Mouse (Mus musculus): ENCODE results near the gene Lysmd4. TPM values are rescaled to one million over a fixed set of nuclear protein-coding genes. Genes with fewer than 3 reads are reported as not detected.
A peak's percentile ranks its signal among the peaks of the same experiment; 100 is the strongest.

The Lysmd4 gene
- total RNA-seq, 2 experiments from 2014 or later = 2.7 to 4.8 TPM

DNA sequence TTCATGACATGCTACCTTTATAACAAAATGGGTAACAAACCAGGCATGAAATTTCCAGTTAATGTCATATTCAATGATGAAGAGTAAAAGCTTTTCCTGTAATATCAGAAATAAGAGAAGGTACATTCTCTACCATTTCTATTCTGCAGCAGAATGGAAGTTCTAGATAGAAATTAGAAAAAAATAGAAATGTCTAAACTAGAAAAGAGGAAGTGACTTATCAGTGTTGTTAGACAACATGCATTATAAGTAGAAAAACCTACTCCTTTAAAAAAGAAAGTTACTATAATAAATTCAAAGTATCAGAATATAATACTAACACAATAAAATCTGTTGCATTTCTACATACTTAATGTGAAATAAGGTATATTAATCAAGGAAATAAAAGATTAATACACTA lies 96.4 kb downstream of the Lysmd4 start:
- no peak for ATAC-seq (ENCODE audit: poor library complexity, severe bottlenecking)

- ATAC-seq (ENCODE audit: poor library complexity, severe bottlenecking) = no peak
Measured at GRCm38 (mm10) chr7:67320359-67320758, 98.0 kb downstream of the Lysmd4 start.

DNA sequence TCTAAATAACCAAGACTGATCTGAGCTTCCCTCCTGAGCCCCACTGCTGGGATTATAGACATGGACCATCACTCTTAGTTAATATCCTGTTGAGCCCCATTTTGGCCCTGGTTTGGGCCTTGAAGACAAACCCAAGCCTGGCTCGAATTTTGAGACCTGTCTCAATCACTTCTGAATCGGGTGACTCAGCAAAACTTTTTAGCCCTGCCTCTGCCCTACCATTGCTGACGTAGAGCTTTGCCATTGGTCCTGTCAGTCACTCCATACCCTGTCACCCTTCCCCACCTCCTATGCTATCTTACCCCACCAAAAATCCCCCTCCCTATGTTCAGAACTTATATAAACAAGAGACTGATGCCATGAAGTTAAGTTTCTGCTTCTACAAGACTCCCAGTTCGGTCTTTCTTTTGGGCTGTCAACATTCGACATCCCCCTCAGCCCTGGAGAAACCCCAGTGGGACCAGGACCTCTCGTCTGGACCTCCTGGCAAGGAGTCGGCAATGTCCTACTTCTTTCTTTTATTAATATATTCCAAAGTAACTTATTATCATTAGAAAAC lies 119.8 kb downstream of the Lysmd4 start:
- no peak for ATAC-seq (ENCODE audit: poor library complexity, severe bottlenecking)

DNA sequence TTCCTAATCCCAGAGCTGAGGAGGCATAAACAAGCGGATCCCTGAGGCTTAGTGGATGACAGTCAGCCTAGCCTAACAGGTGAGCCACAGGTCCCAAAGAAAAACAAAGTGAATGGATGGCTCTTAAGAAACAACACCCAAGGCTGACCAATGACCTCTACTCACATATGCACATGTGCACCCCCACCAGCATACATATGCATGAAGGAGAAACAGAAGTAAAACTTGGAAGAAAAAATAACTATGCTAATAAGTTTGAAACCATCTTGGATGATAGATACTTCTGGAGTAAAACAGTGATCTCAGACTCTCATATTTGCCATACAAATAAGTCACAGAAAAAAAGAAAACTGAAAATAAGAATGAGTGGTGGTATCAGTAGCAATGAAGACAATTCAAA lies 122.1 kb downstream of the Lysmd4 start:
- no peak for ATAC-seq (ENCODE audit: poor library complexity, severe bottlenecking)

DNA sequence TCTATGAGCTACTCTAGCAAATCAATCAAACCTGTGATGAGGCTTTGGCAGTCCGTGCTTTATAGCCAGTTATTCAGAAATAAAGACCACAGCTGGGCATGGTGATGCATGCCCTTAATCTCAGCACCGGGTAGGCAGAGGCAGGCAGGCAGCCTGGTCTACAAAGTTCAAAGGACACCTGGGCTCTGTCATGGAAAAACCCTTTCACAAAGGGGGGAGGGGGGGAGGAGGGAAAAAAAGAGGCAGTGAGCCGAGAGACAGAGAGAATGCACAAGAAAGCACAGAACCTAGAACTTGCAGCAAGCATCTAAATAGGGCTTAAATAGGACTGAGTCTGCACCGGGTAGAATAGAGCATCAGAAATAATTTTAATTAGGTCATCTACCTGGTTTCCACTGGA lies 130.6 kb downstream of the Lysmd4 start:
- no peak for ATAC-seq (ENCODE audit: poor library complexity, severe bottlenecking)

DNA sequence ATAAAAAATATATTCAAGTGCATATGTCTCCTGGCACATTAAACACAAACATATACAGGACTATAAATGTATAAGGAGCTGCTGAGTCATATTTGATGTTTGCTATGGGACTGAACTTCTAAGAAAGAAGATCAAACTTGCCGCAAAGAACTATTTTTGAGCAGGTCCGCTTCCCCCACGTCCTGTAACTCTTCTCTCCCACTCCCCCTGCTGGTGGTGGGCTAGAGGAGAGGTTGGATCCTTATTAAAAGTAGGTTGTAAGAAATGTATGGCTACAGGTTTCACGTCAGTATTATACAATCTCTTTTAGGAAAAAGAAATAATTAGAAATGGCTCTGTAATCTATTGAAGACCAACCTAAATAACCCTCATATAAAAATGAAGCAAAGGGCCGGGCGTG lies 131.3 kb downstream of the Lysmd4 start:
- 0 out of 2 replicates have a peak, but pooled peaks have one; percentile 47 for ATAC-seq (ENCODE audit: poor library complexity, severe bottlenecking)

GRCm38 (mm10) chr7:67355870-67356269 lies 133.5 kb downstream of the Lysmd4 start:
- ATAC-seq (ENCODE audit: poor library complexity, severe bottlenecking) = peak; percentile 27

Other genes starting within 250 kb of the Lysmd4 start
- gene Mef2a, start 150.3 kb downstream of the Lysmd4 start, total RNA-seq (2015) = 154 and 168 TPM in 2 replicates
- 76.5 and 94.0 TPM in 2 replicates for gene Mef2a, start 150.3 kb downstream of the Lysmd4 start, total RNA-seq (2017)